Mouse (Mus musculus) liver, adult 2 months (tissue): ENCODE results near the gene Psd4.

Experiments
- CTCF ChIP-seq: fragments of 200-500 bp; IDR thresholded peaks from 2 replicates; pipeline ENCODE4 v1.5.1; 2011; ENCODE audit warnings: low read depth, low read length, control low read depth
- POLR2A ChIP-seq: fragments of 200-500 bp; IDR thresholded peaks from 2 replicates; pipeline ENCODE4 v1.6.1; 2011; ENCODE audit warnings: low read length, control low read depth; ENCODE audit not compliant: insufficient read depth; ENCODE audit errors: extremely low read depth

- TF ChIP-seq CTCF = no peak
- no peak for TF ChIP-seq POLR2A
These were observed 16.2 kb upstream of the Psd4 start for GRCm38 (mm10) chr2:24351159-24351558.
